Mouse (Mus musculus) MEL (cell line): ENCODE data around the gene Pde8b.

Experiments
- CHD1 ChIP-seq: IDR thresholded peaks from 2 replicates; pipeline ENCODE4 v1.6.1; 2012; ENCODE audit warnings: low read depth, mild to moderate bottlenecking, inconsistent platforms, low read length, improper control_type of control experiment
- CTCF ChIP-seq, 3 experiments: IDR thresholded peaks in 2 of 3; conservative IDR thresholded peaks in 1 of 3; 2 replicates each; pipeline ENCODE4 v1.5.1; 2011 to 2012; ENCODE audit warnings: low read length in 3 of 3, low read depth in 2 of 3, mild to moderate bottlenecking in 2 of 3, improper control_type of control experiment in 1 of 3, inconsistent platforms in 1 of 3, mixed read lengths in 1 of 3, moderate library complexity in 1 of 3; ENCODE audit not compliant: control insufficient read depth in 1 of 3, insufficient read depth in 1 of 3, poor library complexity in 1 of 3, severe bottlenecking in 1 of 3
- EP300 ChIP-seq, 2 experiments: IDR thresholded peaks; 2 replicates each; pipeline ENCODE4 v1.6.1; 2011; ENCODE audit warnings: improper control_type of control experiment in 2 of 2, low read length in 2 of 2, low read depth in 1 of 2, mild to moderate bottlenecking in 1 of 2
- MAFK ChIP-seq: IDR thresholded peaks from 2 replicates; pipeline ENCODE4 v1.6.1; 2011; ENCODE audit warnings: low read depth, mild to moderate bottlenecking, low read length, improper control_type of control experiment, borderline replicate concordance
- MAZ ChIP-seq: IDR thresholded peaks from 2 replicates; pipeline ENCODE4 v1.6.1; 2012; ENCODE audit warnings: low read depth, mild to moderate bottlenecking, inconsistent platforms, low read length, improper control_type of control experiment
- MXI1 ChIP-seq: IDR thresholded peaks from 2 replicates; pipeline ENCODE4 v1.6.1; 2011; ENCODE audit warnings: mild to moderate bottlenecking, low read depth, low read length, improper control_type of control experiment
- MYC ChIP-seq: IDR thresholded peaks from 2 replicates; pipeline ENCODE4 v1.6.1; 2011; ENCODE audit warnings: low read depth, mild to moderate bottlenecking, low read length, improper control_type of control experiment, moderate library complexity
- NRF1 ChIP-seq: IDR thresholded peaks from 2 replicates; pipeline ENCODE4 v1.6.1; 2014; ENCODE audit warnings: low read depth, mild to moderate bottlenecking, inconsistent platforms, low read length, improper control_type of control experiment, moderate library complexity; ENCODE audit not compliant: poor library complexity, insufficient read depth, severe bottlenecking
- POLR2A ChIP-seq, 2 experiments: IDR thresholded peaks; 2 replicates each; pipeline ENCODE4 v1.6.1; 2011 to 2012; ENCODE audit warnings: low read length in 2 of 2, mild to moderate bottlenecking in 2 of 2, control low read depth in 1 of 2, improper control_type of control experiment in 1 of 2, low read depth in 1 of 2, moderate library complexity in 1 of 2; ENCODE audit not compliant: control insufficient read depth in 1 of 2, insufficient read depth in 1 of 2, poor library complexity in 1 of 2
- SIN3A ChIP-seq: IDR thresholded peaks from 2 replicates; pipeline ENCODE4 v1.6.1; 2012; ENCODE audit warnings: low read length, improper control_type of control experiment, inconsistent platforms
- TCF12 ChIP-seq: IDR thresholded peaks from 2 replicates; pipeline ENCODE4 v1.6.1; 2014; ENCODE audit warnings: low read depth, mild to moderate bottlenecking, inconsistent platforms, low read length, improper control_type of control experiment, moderate library complexity
- USF1 ChIP-seq: IDR thresholded peaks from 2 replicates; pipeline ENCODE4 v1.6.1; 2014; ENCODE audit warnings: low read depth, mild to moderate bottlenecking, inconsistent platforms, low read length, improper control_type of control experiment, moderate library complexity
- ZC3H11A ChIP-seq: IDR thresholded peaks from 2 replicates; pipeline ENCODE4 v1.6.1; 2012; ENCODE audit warnings: low read depth, mild to moderate bottlenecking, inconsistent platforms, low read length, improper control_type of control experiment
- ZNF384 ChIP-seq: IDR thresholded peaks from 2 replicates; pipeline ENCODE4 v1.6.1; 2012; ENCODE audit warnings: low read depth, mild to moderate bottlenecking, inconsistent platforms, low read length, improper control_type of control experiment

- no peak for TF ChIP-seq CTCF (IDR thresholded peaks at IDR 0.05 in 2 of 3, conservative IDR thresholded peaks at IDR 0.05 in 1 of 3; ENCODE audit: control insufficient read depth in 1 of 3, insufficient read depth in 1 of 3, low read depth in 2 of 3, low read length in 3 of 3, poor library complexity in 1 of 3, severe bottlenecking in 1 of 3)
- TF ChIP-seq USF1, result no peak
- TF ChIP-seq MAZ, result no peak
- TF ChIP-seq MYC, result no peak
- TF ChIP-seq MXI1, result no peak
- no peak for TF ChIP-seq SIN3A
- TF ChIP-seq EP300 (IDR thresholded peaks at IDR 0.05; ENCODE audit: low read depth in 1 of 2, low read length in 2 of 2), result no peak
- TF ChIP-seq CHD1, result no peak
- no peak for TF ChIP-seq TCF12
- no peak for TF ChIP-seq NRF1
- TF ChIP-seq ZC3H11A, result no peak
- no peak for TF ChIP-seq POLR2A (IDR thresholded peaks at IDR 0.05; ENCODE audit: control insufficient read depth in 1 of 2, insufficient read depth in 1 of 2, low read depth in 1 of 2, low read length in 2 of 2, poor library complexity in 1 of 2)
- no peak for TF ChIP-seq ZNF384
- TF ChIP-seq MAFK, result no peak
Observed at GRCm38 (mm10) chr13:95030828-95031227, 219.3 kb downstream of the Pde8b start.
